Comparison of ENCODE assay signal across 8 mouse cellular contexts in the genomic region with DNA sequence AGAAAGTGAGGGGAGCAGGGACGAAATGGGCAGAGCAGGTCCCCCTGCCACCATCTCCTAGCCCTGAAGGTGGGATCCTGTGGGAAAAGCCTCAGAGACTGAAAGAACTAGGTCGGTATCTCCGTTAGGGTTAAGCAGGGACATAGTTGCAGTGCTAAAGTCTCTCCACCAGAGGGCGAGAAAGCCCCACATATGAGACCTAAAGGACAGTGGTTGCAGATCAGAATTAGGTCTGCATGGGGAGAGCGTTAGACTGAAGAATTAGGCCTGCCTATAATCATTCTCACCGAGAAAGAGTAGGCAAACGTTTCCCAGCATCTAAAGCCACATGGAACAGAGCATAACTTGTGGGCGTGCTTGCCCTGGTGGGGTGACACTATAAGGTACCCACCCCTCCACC.
DNase-seq lines count a peak whose midpoint lies in the region; ATAC-seq and TF ChIP-seq lines count a peak whose summit lies in the region.

No protein-coding gene starts in this region.

- DNase-seq in brain, embryonic 14.5 days (ENCODE audit: low read depth), result peak; percentile 85
- DNase-seq in heart, postnatal 4 days, result peak; percentile 78
- peak; percentile 18 for DNase-seq in large intestine, adult 2 months (ENCODE audit: low read depth, low spot score)
- DNase-seq in liver, postnatal 0 days, result peak; percentile 75
- peak; percentile 48 for DNase-seq in thymus, postnatal 14 days

- no peak overlapping the region for H3K9ac ChIP-seq in ES-Bruce4 (ENCODE audit: low read depth, poor library complexity, severe bottlenecking)
- no peak overlapping the region for H3K9ac ChIP-seq in liver, postnatal 0 days (replicated peaks)
- no peak overlapping the region for H3K9ac ChIP-seq in neural tube, embryonic 14.5 days (replicated peaks; ENCODE audit: low read depth, low read length)

- H3K27me3 ChIP-seq in ES-Bruce4 (ENCODE audit: control insufficient read depth, insufficient read depth, low read length, poor library complexity, severe bottlenecking), result no peaks in the 10 kb centered on the region
- no peaks in the 10 kb centered on the region for H3K27me3 ChIP-seq in liver, postnatal 0 days (ENCODE audit: insufficient read depth, low read length)
- H3K27me3 ChIP-seq in neural tube, embryonic 14.5 days (ENCODE audit: control insufficient read depth, insufficient read depth, low read length), result no peaks in the 10 kb centered on the region

- no peaks in the 10 kb centered on the region for H3K9me3 ChIP-seq in ES-Bruce4 (replicated peaks; ENCODE audit: control insufficient read depth, insufficient read depth, low read length, poor library complexity, severe bottlenecking)
- no peaks in the 10 kb centered on the region for H3K9me3 ChIP-seq in liver, postnatal 0 days (ENCODE audit: low read length)
- H3K9me3 ChIP-seq in neural tube, embryonic 14.5 days (ENCODE audit: control insufficient read depth, low read length), result no peaks in the 10 kb centered on the region

- H3K4me3 ChIP-seq in ES-Bruce4 (ENCODE audit: low read depth, low read length), result no peak overlapping the region
- no peak overlapping the region for H3K4me3 ChIP-seq in liver, postnatal 0 days (ENCODE audit: low read depth, low read length)
- no peak overlapping the region for H3K4me3 ChIP-seq in neural tube, embryonic 14.5 days (ENCODE audit: low read depth, low read length)

- ATAC-seq in erythroid progenitor cell, adult 5-6 weeks (replicated peaks; ENCODE audit: low FRiP score, poor library complexity, severe bottlenecking), result peak; percentile 61
- ATAC-seq in liver, postnatal 0 days, result peak; percentile 52
- ATAC-seq in neural tube, embryonic 14.5 days (ENCODE audit: low read depth), result peak; percentile 75

- TF ChIP-seq EP300 in ES-Bruce4 (IDR thresholded peaks at IDR 0.05; ENCODE audit: insufficient read depth, low read depth, low read length), result no peak
- no peak for TF ChIP-seq EP300 in liver, postnatal 0 days (IDR thresholded peaks at IDR 0.05; ENCODE audit: low read depth)

- H3K4me1 ChIP-seq in ES-Bruce4 (ENCODE audit: control insufficient read depth, insufficient read depth, low read length), result peaks cover under 1% of the 10 kb centered on the region
- peaks cover 17% of the 10 kb centered on the region for H3K4me1 ChIP-seq in liver, postnatal 0 days (ENCODE audit: insufficient read depth)
- H3K4me1 ChIP-seq in neural tube, embryonic 14.5 days (ENCODE audit: control insufficient read depth, insufficient read depth, low read length), result peaks cover 4% of the 10 kb centered on the region; the same call in 1 of the 2 replicates

- TF ChIP-seq POLR2A in ES-Bruce4 (IDR thresholded peaks at IDR 0.05; ENCODE audit: insufficient read depth, low read length), result no peak
- TF ChIP-seq POLR2A in brain, embryonic 14.5 days (IDR thresholded peaks at IDR 0.05; ENCODE audit: borderline replicate concordance, extremely low read depth, insufficient read depth, insufficient read length, poor library complexity, severe bottlenecking), result no peak

- no peaks in the 10 kb centered on the region for H3K36me3 ChIP-seq in ES-Bruce4 (ENCODE audit: control insufficient read depth, insufficient read depth, low read length, poor library complexity, severe bottlenecking)
- H3K36me3 ChIP-seq in liver, postnatal 0 days (replicated peaks; ENCODE audit: insufficient read depth, low read length), result no peaks in the 10 kb centered on the region
- H3K36me3 ChIP-seq in neural tube, embryonic 14.5 days (ENCODE audit: control insufficient read depth, insufficient read depth, low read length), result no peaks in the 10 kb centered on the region

- no peak overlapping the region for H3K27ac ChIP-seq in ES-Bruce4 (ENCODE audit: insufficient read depth, low read length)
- H3K27ac ChIP-seq in liver, postnatal 0 days (ENCODE audit: low read depth), result no peak overlapping the region
- H3K27ac ChIP-seq in neural tube, embryonic 14.5 days (ENCODE audit: low read depth, low read length), result no peak overlapping the region

- H3K4me2 ChIP-seq in liver, postnatal 0 days (ENCODE audit: low read depth, low read length), result peak overlapping the region; percentile 26; the same call in 1 of the 2 replicates
- no peak overlapping the region for H3K4me2 ChIP-seq in neural tube, embryonic 14.5 days (ENCODE audit: low read depth, low read length)

- 9% methylated on average over 8 of the region's 8 CpGs for WGBS in large intestine, adult 2 months
- 12% methylated on average over 8 of the region's 8 CpGs for WGBS in liver, postnatal 0 days (ENCODE audit: insufficient replicate concordance)
- WGBS in neural tube, embryonic 14.5 days, result 14% methylated on average over 8 of the region's 8 CpGs

- peak; percentile 49 for TF ChIP-seq CTCF in ES-Bruce4 (IDR thresholded peaks at IDR 0.05; ENCODE audit: low read depth, low read length)
- TF ChIP-seq CTCF in brain, embryonic 14.5 days (IDR thresholded peaks at IDR 0.05; ENCODE audit: borderline replicate concordance, extremely low read depth, insufficient read depth, insufficient read length), result peak; percentile 88
- TF ChIP-seq CTCF in liver, postnatal 0 days (IDR thresholded peaks at IDR 0.05; ENCODE audit: low read depth), result peak; percentile 97

Comparison
In these comparisons a context has a peak if more than half of its experiments do, and no peak if none do; other contexts are left out.
1. DNase-seq: peak in every context shown above with its lines; median percentile 85 in brain, embryonic 14.5 days; 78 in heart, postnatal 4 days; 75 in liver, postnatal 0 days; 48 in thymus, postnatal 14 days; 18 in large intestine, adult 2 months.